Mouse (Mus musculus) forebrain, embryonic 16.5 days (tissue): ENCODE results near the gene Dlx6. TPM values are rescaled to one million over a fixed set of nuclear protein-coding genes. Genes with fewer than 3 reads are reported as not detected.

Source experiments
- ATAC-seq: fragments of 200-750 bp; cut with Nextera tagmentation; 2 replicates; pipeline ENCODE4 v1.8.0; 2017; ENCODE audit warnings: mild to moderate bottlenecking, moderate library complexity
- H3K27ac ChIP-seq: fragments of 300-500 bp; sonication (generic); 2 replicates; pipeline ENCODE4 v1.5.1; 2014; ENCODE audit warnings: low read length, control low read depth
- H3K27me3 ChIP-seq: fragments of 300-500 bp; sonication (generic); replicated peaks from 2 replicates; pipeline ENCODE4 v1.6.1; 2014; ENCODE audit warnings: low read length; ENCODE audit not compliant: control insufficient read depth, insufficient read depth
- H3K36me3 ChIP-seq: fragments of 300-500 bp; sonication (generic); 2 replicates; pipeline ENCODE4 v1.6.1; 2014; ENCODE audit not compliant: control insufficient read depth, insufficient read depth
- H3K4me1 ChIP-seq: fragments of 300-500 bp; sonication (generic); replicated peaks from 2 replicates; pipeline ENCODE4 v1.6.1; 2014; ENCODE audit warnings: low read length; ENCODE audit not compliant: control insufficient read depth, insufficient read depth
- H3K4me2 ChIP-seq: fragments of 300-500 bp; sonication (generic); 2 replicates; pipeline ENCODE4 v1.6.1; 2014; ENCODE audit warnings: mild to moderate bottlenecking, low read length, control low read depth
- H3K4me3 ChIP-seq: fragments of 300-500 bp; sonication (generic); replicated peaks from 2 replicates; pipeline ENCODE4 v1.5.1; 2014; ENCODE audit warnings: mild to moderate bottlenecking, low read length, control low read depth
- H3K9ac ChIP-seq: fragments of 300-500 bp; sonication (generic); replicated peaks from 2 replicates; pipeline ENCODE4 v1.6.1; 2014; ENCODE audit warnings: low read depth, low read length, control low read depth
- H3K9me3 ChIP-seq: fragments of 300-500 bp; sonication (generic); 2 replicates; pipeline ENCODE4 v1.6.1; 2016; ENCODE audit warnings: low read length; ENCODE audit not compliant: control insufficient read depth
- WGBS: fragments of 180-500 bp; shearing (Covaris S2); extraction: QIAGEN DNeasy Blood & Tissue Kit; methylation state at CpG from one replicate; pipeline ENCODE4 v1.1.7; 2014; 5-methylcytosine and 5-hydroxymethylcytosine counted together
- polyA plus RNA-seq: library from polyadenylated mRNA; unstranded; fragments of >200 nt; fragmentation: Nextera tagmentation; extraction: Ambion mirVana; gene quantifications from 2 replicates; pipeline ENCODE4 v1.2.1, GENCODE M21; 2015

The Dlx6 gene
- polyA plus RNA-seq, 1 experiment from 2014 or later = 12.6 TPM

DNA sequence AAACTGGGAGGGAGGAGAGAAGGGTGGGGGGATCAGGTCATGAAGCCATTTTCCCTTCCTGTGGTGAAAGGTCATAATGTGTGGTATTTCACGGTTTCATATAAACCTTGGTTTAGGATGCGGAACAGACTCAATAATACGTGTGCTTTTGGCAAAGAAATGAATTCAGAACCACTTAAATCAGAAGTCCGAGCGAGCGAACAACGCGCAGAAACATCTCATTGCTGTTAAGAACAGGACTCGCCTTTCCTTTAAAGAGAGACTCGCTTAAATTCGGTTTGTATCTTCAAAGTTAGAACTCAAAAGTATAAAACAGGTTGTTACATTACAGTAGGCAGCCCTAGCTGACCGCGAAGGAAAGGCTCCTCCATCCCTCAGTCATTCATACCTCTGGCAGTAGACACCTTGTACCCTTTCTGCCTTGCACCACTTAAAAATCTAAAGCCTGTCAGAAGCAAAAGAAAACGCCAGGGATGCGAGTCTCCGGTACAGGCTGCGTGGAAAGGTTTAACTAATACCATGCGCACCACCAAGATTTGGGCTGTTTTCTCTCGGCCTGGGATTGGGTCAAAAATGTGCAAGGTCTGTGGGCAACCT, 10.4 kb downstream of the Dlx6 start:
- H3K4me3 ChIP-seq = peak overlapping the region; percentile 74
- H3K4me2 ChIP-seq = peak overlapping the region; percentile 48

DNA sequence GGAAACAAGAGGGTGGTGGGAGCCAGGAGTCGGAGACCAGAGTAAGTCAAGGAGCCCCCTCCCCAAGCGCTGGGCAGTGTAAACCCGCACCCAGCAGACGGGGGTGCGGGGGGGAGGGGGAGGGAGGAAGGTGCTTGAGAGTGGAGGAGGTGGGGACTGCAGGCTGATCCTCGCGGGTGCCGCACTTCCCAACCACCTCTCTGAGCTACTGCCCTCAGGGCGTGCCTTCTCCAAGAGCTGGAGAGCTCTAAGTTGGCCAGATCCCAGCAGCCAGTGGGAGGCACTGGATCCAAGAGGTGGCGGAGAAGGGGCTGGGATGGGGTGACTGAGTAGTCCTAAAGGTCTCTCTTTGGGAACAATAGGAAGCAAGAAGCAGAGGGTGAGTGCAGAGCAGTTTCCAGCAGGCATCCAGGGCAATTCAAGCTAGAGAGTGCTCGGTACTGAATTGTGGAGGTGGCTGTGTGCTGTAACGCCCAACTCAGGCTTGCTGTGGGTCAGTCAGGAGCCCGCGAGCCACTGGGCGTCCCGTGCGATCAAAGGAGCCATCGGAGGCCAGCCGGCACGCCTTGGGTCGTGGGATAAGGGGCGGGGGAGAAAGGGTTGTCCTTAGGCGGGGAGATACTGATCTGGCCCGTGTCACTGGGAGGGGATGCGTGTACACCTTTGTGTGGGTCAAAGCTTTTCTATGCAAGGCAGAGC, 11.1 kb downstream of the Dlx6 start:
- Histone ChIP-seq H3K4me3 (peak overlapping the region; percentile 74), H3K27ac (peak overlapping the region; percentile 94), H3K9ac (peak overlapping the region; percentile 65), H3K9me3 (no peaks in the 10 kb centered on the region), H3K4me2 (peak overlapping the region; percentile 48), H3K4me1 (peaks cover 11% of the 10 kb centered on the region), H3K27me3 (peaks cover 47% of the 10 kb centered on the region), H3K36me3 (no peaks in the 10 kb centered on the region)
- ATAC-seq = peak; percentile 29
- under 1% methylated on average over 25 of the region's 25 CpGs for WGBS

More for the DNA sequence above, 10.4 kb downstream of the Dlx6 start:
- Histone ChIP-seq H3K27ac (peak overlapping the region; percentile 94), H3K36me3 (no peaks in the 10 kb centered on the region), H3K27me3 (peaks cover 43% of the 10 kb centered on the region), H3K9ac (peak overlapping the region; percentile 65), H3K9me3 (no peaks in the 10 kb centered on the region), H3K4me1 (peaks cover 10% of the 10 kb centered on the region)
- 1% methylated on average over 19 of the region's 19 CpGs for WGBS
- no peak for ATAC-seq

- peak overlapping the region; percentile 65 for H3K9ac ChIP-seq
- H3K4me1 ChIP-seq = peaks cover 12% of the 10 kb centered on the region
- peak overlapping the region; percentile 48 for H3K4me2 ChIP-seq
Observed at GRCm38 (mm10) chr6:6875136-6875535, 12.0 kb downstream of the Dlx6 start.

GRCm38 (mm10) chr6:6875676-6876075, 12.5 kb downstream of the Dlx6 start:
- Histone ChIP-seq H3K4me2 (peak overlapping the region; percentile 48), H3K9ac (peak overlapping the region; percentile 65), H3K4me3 (peak overlapping the region; percentile 74), H3K9me3 (no peaks in the 10 kb centered on the region), H3K4me1 (peaks cover 12% of the 10 kb centered on the region), H3K27ac (peak overlapping the region; percentile 94), H3K27me3 (peaks cover 38% of the 10 kb centered on the region), H3K36me3 (no peaks in the 10 kb centered on the region)
- ATAC-seq = no peak
- under 1% methylated on average over 9 of the region's 9 CpGs for WGBS

More at GRCm38 (mm10) chr6:6875136-6875535, 12.0 kb downstream of the Dlx6 start:
- Histone ChIP-seq H3K36me3 (no peaks in the 10 kb centered on the region), H3K4me3 (peak overlapping the region; percentile 74), H3K9me3 (no peaks in the 10 kb centered on the region), H3K27ac (peak overlapping the region; percentile 94), H3K27me3 (peaks cover 43% of the 10 kb centered on the region)
- WGBS = under 1% methylated on average over 11 of the region's 11 CpGs
- no peak for ATAC-seq

- H3K9me3 ChIP-seq = no peaks in the 10 kb centered on the region
- H3K27me3 ChIP-seq = peaks cover 35% of the 10 kb centered on the region
- H3K27ac ChIP-seq = peak overlapping the region; percentile 94
- 7% methylated on average over 2 of the region's 2 CpGs for WGBS
- no peaks in the 10 kb centered on the region for H3K36me3 ChIP-seq
- peaks cover 17% of the 10 kb centered on the region for H3K4me1 ChIP-seq
- H3K9ac ChIP-seq = peak overlapping the region; percentile 65
- H3K4me3 ChIP-seq = peak overlapping the region; percentile 74
- ATAC-seq = no peak
- H3K4me2 ChIP-seq = peak overlapping the region; percentile 48
Observed at GRCm38 (mm10) chr6:6876231-6876630, 13.1 kb downstream of the Dlx6 start.

GRCm38 (mm10) chr6:6876731-6877130, 13.6 kb downstream of the Dlx6 start:
- Histone ChIP-seq H3K4me2 (peak overlapping the region; percentile 48), H3K27me3 (peaks cover 39% of the 10 kb centered on the region)

DNA sequence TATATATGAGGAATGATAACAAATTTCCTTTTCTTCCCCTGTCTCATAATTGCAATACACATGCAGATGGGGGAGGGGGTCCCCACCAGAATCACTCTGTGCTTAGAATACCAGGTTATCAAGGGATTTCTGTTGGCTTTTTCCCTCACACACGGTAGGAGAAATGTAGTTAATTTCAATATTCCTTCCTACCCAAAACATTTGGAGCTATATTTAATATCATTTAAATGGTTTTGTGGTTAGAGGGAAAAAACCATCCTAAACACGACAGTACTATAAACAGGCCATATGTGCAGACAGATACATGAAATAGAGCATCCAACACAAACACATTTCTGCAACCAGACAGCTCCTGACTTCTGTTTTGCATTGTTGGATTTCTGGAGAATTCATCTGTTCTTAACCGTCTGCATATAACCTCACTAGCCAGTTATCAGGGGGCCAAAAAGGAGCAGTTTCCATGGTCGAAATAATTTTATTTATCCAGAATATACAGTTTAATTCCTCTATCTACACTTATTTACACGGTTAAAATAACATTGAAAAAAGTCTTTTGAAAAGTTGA, 14.3 kb downstream of the Dlx6 start:
- Histone ChIP-seq H3K4me3 (peak overlapping the region; percentile 74), H3K27me3 (peaks cover 33% of the 10 kb centered on the region), H3K9me3 (no peaks in the 10 kb centered on the region), H3K4me2 (peak overlapping the region; percentile 48), H3K9ac (0 out of 2 replicates have a peak overlapping the region, but pooled peaks have one; percentile 35), H3K27ac (peak overlapping the region; percentile 94), H3K36me3 (no peaks in the 10 kb centered on the region), H3K4me1 (peaks cover 24% of the 10 kb centered on the region)
- no peak for ATAC-seq
- 14% methylated on average over 5 of the region's 5 CpGs for WGBS

More at GRCm38 (mm10) chr6:6876731-6877130, 13.6 kb downstream of the Dlx6 start:
- no peak for ATAC-seq
- no peaks in the 10 kb centered on the region for H3K9me3 ChIP-seq
- H3K9ac ChIP-seq = peak overlapping the region; percentile 65
- 16% methylated on average over 7 of the region's 7 CpGs for WGBS
- peaks cover 22% of the 10 kb centered on the region for H3K4me1 ChIP-seq
- peak overlapping the region; percentile 74 for H3K4me3 ChIP-seq
- no peaks in the 10 kb centered on the region for H3K36me3 ChIP-seq
- H3K27ac ChIP-seq = peak overlapping the region; percentile 94

- H3K4me3 ChIP-seq = peak overlapping the region; percentile 74
- no peak for ATAC-seq
Observed at GRCm38 (mm10) chr6:6877981-6878840, 15.1 kb downstream of the Dlx6 start.

More at GRCm38 (mm10) chr6:6877981-6878840, 15.1 kb downstream of the Dlx6 start:
- H3K27me3 ChIP-seq = peaks cover 31% of the 10 kb centered on the region
- H3K9me3 ChIP-seq = no peaks in the 10 kb centered on the region
- H3K9ac ChIP-seq = peak overlapping the region; percentile 88
- no peaks in the 10 kb centered on the region for H3K36me3 ChIP-seq
- 4% methylated on average over 34 of the region's 34 CpGs for WGBS
- peak overlapping the region; percentile 48 for H3K4me2 ChIP-seq
- H3K27ac ChIP-seq = peak overlapping the region; percentile 65
- peaks cover 24% of the 10 kb centered on the region for H3K4me1 ChIP-seq
